Mouse (Mus musculus) ES-CJ7 (cell line): ENCODE measurements around the gene Olfr325.
"Not testable (repeated sequence)": the region's sequence is repeated elsewhere in the genome, so short reads cannot be mapped to it uniquely, and the experiment has no call there.

ENCODE experiments used
- DNase-seq: peaks from one replicate; pipeline ENCODE4 v3.0.0; 2011; ENCODE audit warnings: low read depth, low spot score

The Olfr325 gene

DNA sequence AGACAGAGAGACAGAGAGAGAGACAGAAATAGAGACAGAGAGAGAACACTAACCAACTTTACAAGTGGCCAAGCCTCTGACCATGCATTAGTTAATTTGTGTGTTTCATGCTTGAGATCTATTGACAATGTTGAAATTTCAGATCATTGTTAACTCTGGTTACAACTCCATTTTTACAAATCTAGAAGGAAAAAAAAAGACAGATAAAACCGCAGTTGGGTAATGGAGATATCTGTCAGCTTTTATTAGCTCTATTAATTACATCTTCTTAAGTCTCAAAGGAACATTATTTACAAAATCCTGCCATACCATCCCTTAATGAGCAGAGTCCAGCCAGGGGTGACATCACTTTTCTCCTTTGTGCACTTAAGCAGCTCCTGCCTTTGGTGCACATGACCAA is at the start of gene Olfr325:
TSS of gene Olfr325 (plus strand) at position 301 of the 400 bp plus-strand sequence.
- no peak for DNase-seq

DNA sequence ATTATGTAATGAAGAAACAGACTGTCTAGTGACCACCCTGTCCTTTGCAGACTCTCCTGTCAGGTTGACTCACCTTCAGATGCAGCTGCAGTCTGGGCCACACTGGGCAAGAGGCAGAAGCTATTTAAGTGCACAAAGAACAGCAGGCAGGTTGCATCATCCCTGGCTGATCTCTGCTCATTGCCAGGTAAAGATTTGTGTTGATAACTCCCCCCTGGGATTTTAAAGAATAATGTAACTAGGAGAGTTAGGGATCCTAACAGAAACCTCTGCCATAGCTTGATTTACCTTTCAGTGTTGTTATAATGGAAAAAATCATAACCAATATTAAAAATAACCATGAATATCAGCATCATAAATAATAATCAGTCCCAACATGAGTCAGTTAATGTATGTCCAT is 42.8 kb upstream of the Olfr325 start, which contains the start of gene Olfr330:
TSS of gene Olfr330 (minus strand) at position 101 of the 400 bp plus-strand sequence.
- not testable (repeated sequence) for DNase-seq

DNA sequence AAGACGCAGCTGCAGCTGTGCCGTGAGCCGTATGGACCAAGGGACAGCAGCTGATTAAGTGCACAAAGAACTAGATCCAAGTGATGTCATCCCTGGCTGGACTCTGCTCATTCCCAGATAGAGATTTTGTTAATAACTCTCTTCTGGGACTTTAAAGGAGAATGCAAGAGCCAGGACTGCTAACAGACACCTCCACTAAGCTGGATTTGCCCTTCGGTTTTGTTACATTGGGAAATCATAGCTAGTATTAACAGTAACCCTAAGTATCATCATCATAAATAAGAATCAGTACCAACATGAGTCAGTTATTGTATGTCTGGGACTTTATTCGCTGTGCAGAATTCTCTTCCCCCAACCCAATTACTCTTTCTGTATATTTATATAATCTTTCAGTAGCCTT is 31.2 kb upstream of the Olfr325 start, which contains the start of gene Olfr329-ps:
TSS of gene Olfr329-ps (minus strand) at position 101 of the 400 bp plus-strand sequence.
- DNase-seq, result no peak

DNA sequence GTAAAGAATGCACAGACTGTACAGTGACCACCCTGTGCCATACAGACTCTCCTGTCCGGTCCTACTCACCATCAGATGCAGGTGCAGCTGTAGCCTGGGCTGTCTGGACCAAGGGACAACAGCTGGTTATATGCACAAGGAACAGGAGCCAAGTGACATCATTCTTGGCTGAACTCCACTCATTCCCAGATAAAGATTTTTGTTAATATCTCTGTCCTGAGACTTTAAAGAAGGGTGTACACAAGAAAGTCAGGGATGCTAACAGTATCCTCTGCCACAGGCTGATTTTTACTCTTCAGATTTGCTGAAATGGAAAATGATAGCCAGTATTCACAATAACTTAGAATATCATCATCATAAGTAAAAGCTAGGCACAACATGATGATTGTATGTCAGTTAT is 22.0 kb upstream of the Olfr325 start, which contains the start of gene Olfr328:
TSS of gene Olfr328 (minus strand) at position 101 of the 400 bp plus-strand sequence.
- DNase-seq, result no peak

DNA sequence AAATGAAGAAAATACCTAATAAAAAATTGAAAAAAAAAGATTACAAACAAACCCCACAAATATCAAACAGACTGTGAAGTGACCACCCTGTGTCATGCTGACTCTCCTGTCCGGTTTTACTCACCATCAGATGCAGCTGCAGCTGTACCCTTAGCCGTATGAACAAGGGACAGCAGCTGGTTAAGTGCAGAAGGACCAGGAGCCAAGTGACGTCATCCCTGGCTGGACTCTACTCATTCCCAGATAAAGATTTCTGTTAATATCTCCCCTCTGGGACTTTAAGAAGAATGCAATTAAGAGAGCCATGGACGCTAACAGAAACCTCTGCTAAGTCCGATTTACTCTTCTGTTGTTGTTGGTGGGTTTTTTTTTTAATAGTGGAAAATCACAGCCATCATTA is 7.1 kb upstream of the Olfr325 start, which contains the start of gene Olfr224:
TSS of gene Olfr224 (minus strand) at position 149 of the 400 bp plus-strand sequence.
- no peak for DNase-seq

DNA sequence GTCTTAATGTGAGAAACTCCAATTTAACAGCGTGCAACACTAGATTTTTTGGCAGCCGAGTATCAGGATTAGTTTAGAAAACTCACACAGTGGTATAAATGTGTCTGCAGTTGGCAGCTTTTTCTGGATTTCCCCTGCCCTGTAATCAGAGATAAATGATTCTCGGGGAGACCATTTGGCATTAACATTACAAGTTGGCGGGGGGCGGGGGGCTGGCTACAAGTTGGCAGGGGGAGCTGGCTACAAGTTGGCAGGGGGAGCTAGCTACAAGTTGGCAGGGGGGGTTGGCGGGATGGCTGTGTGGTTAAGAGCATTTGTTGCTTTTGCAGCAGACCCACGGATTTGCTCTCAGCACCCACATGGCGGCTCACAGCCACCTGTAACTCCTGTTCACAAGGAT is 1.1 kb downstream of the Olfr325 start:
- no peak for DNase-seq

DNA sequence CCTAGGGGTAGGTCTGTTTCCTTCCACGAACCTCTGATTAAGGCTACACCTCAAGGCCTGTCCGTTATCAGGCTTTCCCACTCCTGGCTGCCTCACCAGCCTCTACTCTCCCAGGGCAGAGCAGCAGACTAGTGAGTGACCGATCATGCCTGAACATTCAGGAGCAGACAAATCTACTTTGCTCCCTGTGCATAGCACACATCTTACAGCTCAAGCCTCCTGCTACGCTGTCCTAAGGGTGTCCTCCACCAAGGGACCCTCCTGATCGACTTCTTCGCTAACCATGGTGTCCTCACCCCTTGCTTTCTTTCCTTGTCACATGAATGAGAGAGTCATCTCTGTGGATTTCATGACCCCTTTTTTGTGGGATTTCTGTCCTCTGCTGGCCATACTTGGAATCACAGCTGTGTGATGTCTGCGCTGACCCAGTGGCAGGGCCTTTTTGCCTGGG is 10.4 kb downstream of the Olfr325 start:
- DNase-seq, result peak; percentile 35

DNA sequence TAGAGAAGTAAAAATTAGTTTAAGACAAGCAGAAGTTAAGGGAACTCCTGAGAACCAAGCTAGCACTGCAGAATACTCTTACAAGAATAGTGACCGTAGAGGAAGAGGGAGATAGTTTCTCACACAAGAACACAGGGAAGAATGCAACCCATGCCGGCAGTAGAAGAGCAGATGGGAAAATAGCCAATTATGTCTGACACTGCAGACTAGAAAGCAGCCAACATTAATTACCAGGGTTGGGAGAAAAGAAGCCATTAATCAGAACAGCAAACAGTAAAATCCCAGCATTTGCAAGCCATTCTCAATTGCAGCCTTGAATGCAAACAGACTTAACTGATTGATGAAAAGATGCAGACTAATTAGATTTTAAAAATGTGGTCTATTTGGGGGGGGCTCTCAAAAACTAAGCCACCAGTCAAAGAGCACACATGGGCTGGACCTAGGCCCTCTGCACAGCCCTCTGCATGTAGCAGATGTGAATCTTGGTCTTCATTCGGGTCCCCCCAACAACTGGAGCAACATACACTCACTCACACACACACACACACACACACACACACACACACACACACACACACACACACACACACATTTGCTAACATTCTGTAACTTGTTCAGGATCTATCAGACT is 11.2 kb downstream of the Olfr325 start:
- DNase-seq, result no peak

DNA sequence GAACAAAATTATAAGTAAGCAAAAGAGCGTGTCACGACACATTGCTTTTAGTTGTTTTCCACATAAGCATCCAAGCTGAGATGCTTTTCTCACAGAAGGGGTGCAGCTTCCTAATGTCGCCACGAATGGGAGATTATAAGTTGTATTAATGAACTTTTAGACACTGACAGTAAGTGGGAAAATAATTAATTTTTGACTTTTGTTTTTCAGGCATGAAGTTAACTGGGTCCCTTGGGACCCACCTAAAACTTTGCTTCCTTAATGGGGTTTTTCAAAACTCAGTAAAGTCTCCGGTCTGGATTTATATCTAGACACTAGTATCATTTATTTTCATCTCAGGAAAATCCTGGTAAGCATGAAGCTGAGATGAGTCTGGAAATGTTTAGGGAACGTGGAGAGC is 17.3 kb downstream of the Olfr325 start, which contains the start of gene Olfr324:
TSS of gene Olfr324 (plus strand) at position 301 of the 400 bp plus-strand sequence.
- DNase-seq, result no peak

DNA sequence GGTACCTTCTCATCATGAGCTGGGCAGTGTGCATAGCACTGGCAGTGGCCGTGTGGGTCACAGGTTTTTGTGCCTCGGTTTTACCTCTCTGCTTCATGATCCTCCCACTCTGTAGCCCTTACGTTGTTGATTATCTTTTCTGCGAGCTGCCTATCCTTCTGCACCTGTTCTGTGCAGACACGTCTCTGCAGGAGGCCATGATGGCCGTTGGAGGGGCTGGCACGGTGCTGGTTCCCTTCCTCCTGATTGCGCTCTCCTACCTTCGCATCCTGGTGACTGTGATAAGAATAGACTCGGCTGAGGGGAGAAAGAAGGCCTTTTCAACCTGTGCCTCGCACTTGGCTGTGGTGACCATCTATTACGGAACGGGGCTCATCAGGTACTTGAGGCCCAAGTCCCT is 20.3 kb downstream of the Olfr325 start:
- DNase-seq, result no peak

DNA sequence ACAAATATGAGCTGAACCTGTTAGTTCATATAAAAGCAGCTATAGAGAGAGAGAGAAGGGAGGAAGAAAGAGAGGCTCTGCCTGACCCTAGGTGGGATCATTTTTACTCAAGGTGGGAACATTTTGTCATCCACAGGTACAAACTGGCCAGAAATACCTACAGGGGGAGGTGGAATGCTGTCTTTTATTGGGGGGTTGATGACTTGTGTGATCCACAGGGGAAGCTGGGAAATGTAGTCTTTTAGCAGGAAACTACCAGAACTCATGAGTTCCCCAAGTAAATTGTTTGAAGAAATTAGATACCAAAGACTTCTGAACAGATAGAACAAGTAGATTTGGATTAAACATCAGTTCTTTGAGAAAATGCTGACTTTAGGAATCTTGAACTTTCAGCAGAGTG is 24.5 kb downstream of the Olfr325 start:
- no peak for DNase-seq

DNA sequence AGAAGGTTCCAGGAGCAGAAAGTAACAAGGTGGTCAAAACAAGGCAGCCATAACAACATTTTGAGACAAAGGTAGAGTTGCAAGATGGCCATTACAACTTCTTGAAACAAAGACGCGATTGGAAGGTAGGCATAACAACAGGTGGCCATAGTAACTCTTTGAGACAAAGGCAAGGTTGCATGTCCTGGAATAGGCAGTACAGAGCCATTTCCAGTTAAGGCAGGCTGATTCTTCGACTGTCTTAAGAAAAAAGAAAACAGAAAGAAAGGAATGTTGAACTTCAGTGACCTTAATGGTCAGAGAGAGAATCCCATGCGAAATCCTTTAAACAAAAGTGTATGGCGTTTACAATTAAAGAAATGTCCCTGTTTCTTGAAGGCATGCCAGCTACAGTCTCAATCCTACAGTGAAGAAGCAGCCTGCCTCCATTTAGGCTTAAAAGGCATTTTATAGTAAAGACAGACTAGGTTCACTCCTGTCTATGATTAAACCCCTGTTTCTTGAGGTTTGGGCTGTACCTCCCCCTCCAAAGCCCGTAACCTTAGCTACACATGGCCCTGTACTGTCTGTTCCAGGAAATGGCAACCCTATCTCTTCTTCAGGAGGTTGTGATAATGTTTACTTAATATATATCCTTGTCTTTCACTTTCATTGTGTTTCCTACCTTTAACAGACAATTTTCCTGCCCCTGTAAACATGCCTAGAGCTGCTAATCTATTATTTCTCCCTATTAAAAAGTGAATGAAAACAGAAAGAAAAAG is 25.4 kb downstream of the Olfr325 start:
- peak; percentile 37 for DNase-seq

DNA sequence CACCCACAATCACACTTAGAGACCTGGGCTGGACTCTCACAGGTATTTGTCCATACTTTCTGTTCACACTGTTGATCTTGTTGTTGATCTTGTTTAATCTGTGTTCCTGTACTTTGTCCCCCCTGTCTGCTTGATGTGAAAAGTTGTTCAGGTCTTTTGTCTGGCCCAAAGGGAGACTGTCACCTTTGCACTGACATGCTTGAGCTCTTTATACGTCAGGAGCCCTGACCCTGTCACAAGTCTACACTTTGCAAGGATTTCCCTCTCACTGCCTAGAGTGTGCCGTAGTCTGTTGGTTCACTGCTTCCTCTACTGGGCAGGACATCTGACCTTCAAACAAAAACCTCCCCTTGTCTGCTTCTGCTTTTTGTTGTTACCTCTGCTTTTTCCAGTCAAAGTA is 27.2 kb downstream of the Olfr325 start:
- DNase-seq, result no peak

DNA sequence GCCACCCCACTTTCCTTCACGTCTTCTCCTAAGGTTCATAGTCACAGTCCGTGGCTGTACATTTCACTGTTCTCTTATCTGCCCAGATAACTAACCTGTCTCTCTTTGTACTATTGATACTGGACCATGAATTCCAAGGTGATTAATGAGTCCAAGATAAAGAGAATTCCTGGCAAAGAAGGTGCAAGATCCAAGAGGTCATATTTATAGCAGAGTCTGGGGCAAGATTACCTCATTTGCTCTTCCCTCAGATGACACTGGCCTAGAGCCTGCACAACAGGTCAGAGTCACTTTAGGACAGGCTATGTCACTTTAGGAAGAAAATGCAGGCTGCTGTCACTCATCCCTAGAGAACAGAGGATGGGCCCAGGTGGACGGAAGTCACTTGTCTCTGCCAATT is 27.7 kb downstream of the Olfr325 start:
- DNase-seq, result no peak

DNA sequence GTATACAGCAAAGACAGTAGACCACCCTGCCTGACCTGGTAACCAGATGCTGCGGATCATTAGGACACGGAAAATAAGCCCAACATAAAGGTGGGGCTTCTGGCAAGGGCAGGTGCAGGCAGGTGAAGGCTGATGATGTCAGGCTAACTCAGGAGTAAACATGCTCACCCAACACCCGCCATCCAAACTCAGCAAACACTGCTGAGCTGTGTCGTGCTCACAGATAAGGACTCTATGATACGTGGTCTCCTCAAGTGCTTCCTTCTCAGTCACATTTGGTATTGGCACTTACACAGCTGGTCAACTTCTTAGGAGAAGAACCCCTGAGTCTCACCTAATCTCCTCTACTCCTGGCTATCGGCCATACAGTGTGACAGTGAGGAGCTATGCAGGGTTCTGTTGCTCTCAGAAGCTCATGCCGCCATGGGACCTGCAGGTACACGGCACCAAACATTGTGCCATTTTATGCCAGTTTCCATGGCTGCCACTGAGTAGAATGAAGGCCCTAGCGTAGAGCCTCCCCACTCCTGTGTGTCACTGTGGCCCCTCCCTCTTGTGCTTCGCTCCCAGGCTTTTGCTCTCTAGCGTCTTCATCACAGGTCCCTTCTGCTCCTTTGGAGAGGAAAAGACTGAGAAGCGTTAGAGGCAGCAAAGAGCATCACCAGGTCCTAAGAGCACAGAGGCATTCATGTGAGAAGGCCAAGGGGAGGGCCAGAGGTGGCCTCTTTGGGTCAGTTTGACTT is 28.8 kb downstream of the Olfr325 start:
- no peak for DNase-seq

DNA sequence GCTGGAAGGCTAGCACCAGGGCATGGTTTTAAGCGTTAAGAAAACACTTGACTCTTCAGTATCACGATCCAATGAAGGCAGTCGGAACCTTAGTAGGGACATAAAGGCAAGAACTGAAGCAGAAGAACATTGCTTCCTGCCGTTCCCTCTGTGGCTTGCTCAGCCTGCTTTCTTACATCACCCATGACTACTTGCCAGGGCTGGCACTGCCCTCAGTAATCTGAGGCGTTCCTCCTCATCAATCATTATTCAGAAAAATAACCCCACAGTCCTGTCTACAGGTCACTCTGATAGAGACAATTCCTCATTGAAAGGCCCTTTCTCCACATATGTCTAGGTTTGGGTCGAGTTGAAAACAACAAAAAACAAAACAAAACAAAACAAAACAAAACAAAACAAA is 29.5 kb downstream of the Olfr325 start:
- DNase-seq, result no peak

DNA sequence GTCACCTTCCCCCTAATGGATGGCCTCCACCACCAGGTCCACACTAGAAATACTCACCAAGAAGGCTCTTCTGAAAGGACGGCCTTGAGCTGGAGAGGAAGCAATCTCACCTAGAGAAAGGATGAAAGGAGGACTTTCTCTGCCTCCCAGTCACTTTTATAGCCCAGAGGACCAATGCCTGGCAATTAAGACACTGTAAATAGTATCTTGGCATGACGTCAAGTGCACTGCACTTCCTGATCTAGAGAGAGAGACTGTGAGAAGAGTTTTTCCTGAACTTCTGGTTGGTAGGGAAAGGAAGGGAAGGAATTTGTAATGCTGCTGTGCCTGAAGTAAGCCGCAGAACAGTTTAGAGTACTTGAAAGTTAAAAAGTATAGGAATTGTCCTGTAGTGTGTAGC is 35.8 kb downstream of the Olfr325 start:
- DNase-seq, result no peak

DNA sequence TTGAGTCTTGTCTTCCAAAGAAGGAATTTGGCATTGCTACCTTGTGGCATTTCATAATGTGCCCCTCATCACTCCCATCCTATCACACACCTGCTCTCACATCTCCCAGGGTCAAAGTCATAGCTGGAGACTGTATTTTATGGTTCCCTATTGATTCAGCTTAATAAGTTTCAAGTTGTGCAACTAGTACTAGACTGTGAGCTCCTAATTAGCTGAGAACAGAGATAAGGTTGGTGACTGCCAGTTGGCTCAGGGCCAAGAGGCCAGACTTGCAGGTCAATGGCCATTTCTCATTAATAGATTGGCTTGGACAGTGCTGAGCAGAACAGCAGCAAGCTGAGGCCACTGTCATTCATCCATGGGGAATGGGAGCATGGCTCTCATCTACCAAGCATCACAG is 37.0 kb downstream of the Olfr325 start:
- DNase-seq, result no peak

DNA sequence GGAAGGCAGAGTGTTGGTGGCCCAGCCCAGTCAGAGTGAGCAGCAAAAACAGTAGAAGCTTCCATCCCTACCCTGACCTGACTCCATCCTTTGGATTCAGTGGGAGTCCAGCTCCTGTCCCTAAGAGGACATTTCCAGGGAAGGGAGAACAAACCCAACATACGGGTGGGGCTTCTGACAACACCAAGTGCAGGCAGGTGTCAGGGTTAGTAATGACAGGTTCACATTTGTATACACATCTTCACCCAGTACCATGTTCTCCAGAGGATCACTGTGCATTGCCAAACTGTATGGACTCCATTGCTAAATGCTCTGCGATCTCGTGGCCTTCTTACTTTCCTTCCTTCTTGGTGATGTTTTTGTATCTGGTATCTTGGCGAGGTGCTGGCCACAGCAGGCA is 38.4 kb downstream of the Olfr325 start, which contains the start of gene 2210407C18Rik:
TSS of gene 2210407C18Rik (minus strand) at position 101 of the 400 bp plus-strand sequence.
- DNase-seq, result no peak

DNA sequence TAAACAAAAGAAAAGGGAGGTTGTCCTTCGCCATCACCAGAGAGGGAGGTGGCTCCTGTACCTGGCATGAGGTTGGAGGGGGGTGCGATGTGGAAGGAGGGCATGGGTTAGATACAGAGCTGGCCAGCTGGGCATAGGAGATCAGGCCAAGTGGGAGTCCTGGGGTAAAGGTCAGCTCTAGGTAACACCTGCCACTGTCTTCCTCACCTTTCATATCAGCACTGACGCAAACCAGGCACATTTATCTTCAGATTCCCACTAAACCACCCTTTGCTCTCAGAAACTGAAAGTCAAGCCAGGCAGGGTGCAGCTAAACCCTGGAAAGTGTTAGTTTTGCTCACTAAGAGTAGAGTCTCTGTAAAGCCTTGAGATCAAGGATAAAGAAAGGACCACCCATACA is 40.8 kb downstream of the Olfr325 start:
- no peak for DNase-seq

DNA sequence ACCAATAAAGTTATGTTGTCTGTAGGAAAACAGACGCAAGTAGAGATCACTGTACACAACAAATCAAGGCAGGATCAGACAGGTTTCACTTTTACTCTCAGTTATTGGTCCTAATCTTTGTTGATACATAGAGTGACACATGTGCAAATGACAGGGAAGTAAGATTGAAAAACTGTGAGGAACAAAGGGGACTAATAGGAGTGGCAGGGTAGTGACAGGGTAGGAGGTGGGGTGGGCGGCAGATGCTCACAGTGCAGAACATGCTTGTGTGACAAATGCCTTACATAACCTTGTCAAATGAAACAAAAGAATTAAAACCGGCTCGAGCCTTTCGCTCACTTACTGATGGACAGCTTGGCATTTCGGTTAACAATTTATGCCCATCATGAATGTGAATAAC is 41.3 kb downstream of the Olfr325 start:
- DNase-seq, result no peak

DNA sequence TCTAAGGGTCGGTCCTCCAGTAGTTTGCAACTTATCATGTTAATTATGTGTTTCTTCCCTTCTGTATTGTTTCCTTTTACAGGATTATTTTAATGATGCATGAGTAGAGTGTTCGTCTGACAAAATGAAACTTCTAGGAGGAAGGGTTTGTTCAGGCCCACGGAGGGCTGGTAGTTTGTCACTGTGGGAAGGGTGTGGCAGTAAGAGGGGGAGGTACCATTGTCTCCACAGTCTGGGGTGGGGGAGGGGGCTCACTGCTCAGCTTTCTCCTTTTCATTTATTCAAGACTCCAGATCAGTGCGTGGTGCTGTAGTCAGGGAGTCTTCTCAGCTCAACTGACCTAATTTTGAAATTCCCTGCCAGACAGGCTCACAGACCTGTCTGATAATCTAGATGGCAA is 48.6 kb downstream of the Olfr325 start:
- no peak for DNase-seq
